Mouse (Mus musculus) embryo, embryonic 11.5 days (tissue): ENCODE results near the gene Slfn3.
"Not testable (repeated sequence)": the region's sequence is repeated elsewhere in the genome, so short reads cannot be mapped to it uniquely, and the experiment has no call there.

Experiments used
- DNase-seq: peaks from one replicate; pipeline ENCODE4 v3.0.0-alpha.2; 2012; ENCODE audit warnings: low read depth, low spot score

The Slfn3 gene

GRCm38 (mm10) chr11:83191134-83191893, at the start of gene Slfn3:
Slfn3 (plus strand) TSS chr11:83191330.
- DNase-seq, result no peak

GRCm38 (mm10) chr11:83148939-83149338, 42.2 kb upstream of the Slfn3 start:
- not testable (repeated sequence) for DNase-seq

GRCm38 (mm10) chr11:83174948-83175539, 16.1 kb upstream of the Slfn3 start, which contains the start of gene Slfn4:
Slfn4 (plus strand) TSS chr11:83175186.
- DNase-seq, result no peak

- peak; percentile 13 for DNase-seq
Measured at GRCm38 (mm10) chr11:83192001-83192400, 871 bp downstream of the Slfn3 start.

- no peak for DNase-seq
Measured at GRCm38 (mm10) chr11:83205002-83205401, 13.9 kb downstream of the Slfn3 start.

- no peak for DNase-seq
Measured at GRCm38 (mm10) chr11:83216119-83216518, 25.0 kb downstream of the Slfn3 start.

- no peak for DNase-seq
Measured at GRCm38 (mm10) chr11:83221328-83221877, 30.3 kb downstream of the Slfn3 start.

- no peak for DNase-seq
Measured at GRCm38 (mm10) chr11:83223367-83223766, 32.2 kb downstream of the Slfn3 start.

GRCm38 (mm10) chr11:83223793-83224192, 32.7 kb downstream of the Slfn3 start:
- DNase-seq, result not testable (repeated sequence)

- DNase-seq, result no peak
Measured at GRCm38 (mm10) chr11:83224217-83224616, 33.1 kb downstream of the Slfn3 start.

GRCm38 (mm10) chr11:83224750-83225149, 33.6 kb downstream of the Slfn3 start:
- DNase-seq, result no peak

GRCm38 (mm10) chr11:83225371-83225960, 34.3 kb downstream of the Slfn3 start:
- DNase-seq, result no peak

- DNase-seq, result no peak
Measured at GRCm38 (mm10) chr11:83227926-83228723, 37.0 kb downstream of the Slfn3 start.

- DNase-seq, result no peak
Measured at GRCm38 (mm10) chr11:83230966-83231365, 39.8 kb downstream of the Slfn3 start.

- not testable (repeated sequence) for DNase-seq
Measured at GRCm38 (mm10) chr11:83233621-83234020, 42.5 kb downstream of the Slfn3 start.

- DNase-seq, result not testable (repeated sequence)
Measured at GRCm38 (mm10) chr11:83237390-83237789, 46.3 kb downstream of the Slfn3 start.

- no peak for DNase-seq
Measured at GRCm38 (mm10) chr11:83238389-83238788, 47.3 kb downstream of the Slfn3 start.

- no peak for DNase-seq
Measured at GRCm38 (mm10) chr11:83239811-83240210, 48.7 kb downstream of the Slfn3 start.

GRCm38 (mm10) chr11:83257211-83257610, 66.1 kb downstream of the Slfn3 start:
- DNase-seq, result not testable (repeated sequence)

- DNase-seq, result no peak
Measured at GRCm38 (mm10) chr11:83262673-83263072, 71.5 kb downstream of the Slfn3 start.

- DNase-seq, result no peak
Measured at GRCm38 (mm10) chr11:83263146-83263545, 72.0 kb downstream of the Slfn3 start.
